Mouse (Mus musculus) forebrain, embryonic 11.5 days (tissue): Measurements from ENCODE around the gene Galp. TPM values are rescaled to one million over a fixed set of nuclear protein-coding genes. Genes with fewer than 3 reads are reported as not detected.
"Not testable (repeated sequence)": the region's sequence is repeated elsewhere in the genome, so short reads cannot be mapped to it uniquely, and the experiment has no call there.

Source experiments
- ATAC-seq: fragments of 200-750 bp; cut with Nextera tagmentation; replicated peaks from 2 replicates; pipeline ENCODE4 v1.8.0; 2017; ENCODE audit warnings: moderate TSS enrichment; ENCODE audit not compliant: low FRiP score
- DNase-seq: peaks from one replicate; pipeline ENCODE4 v3.0.0-alpha.2; 2017; ENCODE audit warnings: low spot score
- H3K27ac ChIP-seq: fragments of 300-500 bp; sonication (generic); 2 replicates; pipeline ENCODE4 v1.5.1; 2014; ENCODE audit warnings: low read depth, low read length
- H3K27me3 ChIP-seq: fragments of 300-500 bp; sonication (generic); 2 replicates; pipeline ENCODE4 v1.6.1; 2014; ENCODE audit warnings: mild to moderate bottlenecking, low read length, mixed read lengths; ENCODE audit not compliant: control insufficient read depth, insufficient read depth
- H3K36me3 ChIP-seq: fragments of 300-500 bp; sonication (generic); 2 replicates; pipeline ENCODE4 v1.6.1; 2014; ENCODE audit warnings: mild to moderate bottlenecking, low read length, moderate library complexity, mixed read lengths; ENCODE audit not compliant: control insufficient read depth, insufficient read depth
- H3K4me1 ChIP-seq: fragments of 300-500 bp; sonication (generic); replicated peaks from 2 replicates; pipeline ENCODE4 v1.6.1; 2014; ENCODE audit warnings: low read length, mixed read lengths; ENCODE audit not compliant: control insufficient read depth, insufficient read depth
- H3K4me2 ChIP-seq: fragments of 300-500 bp; sonication (generic); 2 replicates; pipeline ENCODE4 v1.6.1; 2014; ENCODE audit warnings: low read depth, mild to moderate bottlenecking, low read length, moderate library complexity, mixed read lengths; ENCODE audit not compliant: severe bottlenecking
- H3K4me3 ChIP-seq: fragments of 300-500 bp; sonication (generic); 2 replicates; pipeline ENCODE4 v1.5.1; 2014; ENCODE audit warnings: low read depth, low read length
- H3K9ac ChIP-seq: fragments of 300-500 bp; sonication (generic); 2 replicates; pipeline ENCODE4 v1.6.1; 2014; ENCODE audit warnings: low read length
- H3K9me3 ChIP-seq: fragments of 300-500 bp; sonication (generic); 2 replicates; pipeline ENCODE4 v1.6.1; 2016; ENCODE audit warnings: low read length, mixed read lengths; ENCODE audit not compliant: control insufficient read depth
- WGBS: fragments of 180-500 bp; shearing (Covaris S2); extraction: QIAGEN DNeasy Blood & Tissue Kit; methylation state at CpG from one replicate; pipeline ENCODE4 v1.1.7; 2014; 5-methylcytosine and 5-hydroxymethylcytosine counted together
- polyA plus RNA-seq: library from polyadenylated mRNA; unstranded; fragments of >200 nt; fragmentation: Nextera tagmentation; extraction: Ambion mirVana; gene quantifications from 2 replicates; pipeline ENCODE4 v1.2.1, GENCODE M21; 2014

Gene Galp
- polyA plus RNA-seq, 1 experiment from 2014 or later = not detected

GRCm38 (mm10) chr7:6213144-6213543, 16.3 kb downstream of the Galp start:
- Histone ChIP-seq H3K9ac (no peak overlapping the region), H3K4me1 (no peaks in the 10 kb centered on the region), H3K4me3 (no peak overlapping the region), H3K9me3 (peaks cover 5% of the 10 kb centered on the region; the same call in 1 of the 2 replicates), H3K27me3 (no peaks in the 10 kb centered on the region), H3K27ac (no peak overlapping the region), H3K4me2 (no peak overlapping the region), H3K36me3 (no peaks in the 10 kb centered on the region)
- ATAC-seq (no peak), DNase-seq (no peak)
- WGBS = 47% methylated on average over 5 of the region's 5 CpGs

GRCm38 (mm10) chr7:6214691-6215090, 17.8 kb downstream of the Galp start:
- not testable (repeated sequence) for H3K4me2 ChIP-seq, DNase-seq, ATAC-seq, H3K4me3 ChIP-seq, H3K27ac ChIP-seq, H3K27me3 ChIP-seq, H3K9ac ChIP-seq, H3K4me1 ChIP-seq, H3K36me3 ChIP-seq, H3K9me3 ChIP-seq
- 81% methylated on average over 3 of the region's 4 CpGs for WGBS

GRCm38 (mm10) chr7:6220147-6220546, 23.3 kb downstream of the Galp start:
- H3K36me3 ChIP-seq = no peaks in the 10 kb centered on the region
- 41% methylated on average over 3 of the region's 3 CpGs for WGBS
- no peak overlapping the region for H3K9ac ChIP-seq
- no peaks in the 10 kb centered on the region for H3K4me1 ChIP-seq
- no peak overlapping the region for H3K27ac ChIP-seq
- H3K9me3 ChIP-seq = no peaks in the 10 kb centered on the region; the same call in 1 of the 2 replicates
- H3K4me3 ChIP-seq = no peak overlapping the region
- H3K4me2 ChIP-seq = no peak overlapping the region
- no peak for DNase-seq
- no peaks in the 10 kb centered on the region for H3K27me3 ChIP-seq
- ATAC-seq = no peak

GRCm38 (mm10) chr7:6221978-6222377, 25.1 kb downstream of the Galp start, which contains the start of gene Zscan5b:
Gene Zscan5b, plus strand, starts transcription at chr7:6222278.
- ATAC-seq (no peak), DNase-seq (no peak)
- Histone ChIP-seq H3K4me2 (no peak within 1 kb of the TSS), H3K4me3 (no peak within 1 kb of the TSS), H3K36me3 (no peaks in the 10 kb centered on the region), H3K27me3 (no peaks in the 10 kb centered on the region), H3K9ac (no peak within 1 kb of the TSS), H3K27ac (no peak within 1 kb of the TSS), H3K9me3 (no peaks in the 10 kb centered on the region; the same call in 1 of the 2 replicates), H3K4me1 (no peaks in the 10 kb centered on the region)
- WGBS = 92% methylated on average over 12 of the region's 12 CpGs

- H3K4me3 ChIP-seq, H3K4me1 ChIP-seq, H3K27me3 ChIP-seq, ATAC-seq, DNase-seq, H3K27ac ChIP-seq, H3K9me3 ChIP-seq, H3K9ac ChIP-seq, H3K4me2 ChIP-seq, H3K36me3 ChIP-seq: not testable (repeated sequence)
- WGBS = 58% methylated on average over 8 of the region's 8 CpGs
Measured at GRCm38 (mm10) chr7:6228491-6228890, 31.6 kb downstream of the Galp start.

- Histone ChIP-seq H3K4me3 (no peak overlapping the region), H3K36me3 (no peaks in the 10 kb centered on the region), H3K9me3 (no peaks in the 10 kb centered on the region; the same call in 1 of the 2 replicates), H3K4me1 (no peaks in the 10 kb centered on the region), H3K4me2 (no peak overlapping the region), H3K9ac (no peak overlapping the region), H3K27me3 (no peaks in the 10 kb centered on the region), H3K27ac (no peak overlapping the region)
- 49% methylated on average over 11 of the region's 11 CpGs for WGBS
- ATAC-seq (no peak), DNase-seq (no peak)
Measured at GRCm38 (mm10) chr7:6239787-6240186, 42.9 kb downstream of the Galp start.

GRCm38 (mm10) chr7:6240841-6241425, 44.0 kb downstream of the Galp start:
- H3K9me3 ChIP-seq, H3K27ac ChIP-seq, H3K4me3 ChIP-seq, H3K4me1 ChIP-seq, H3K36me3 ChIP-seq, H3K27me3 ChIP-seq, ATAC-seq, H3K9ac ChIP-seq, H3K4me2 ChIP-seq: not testable (repeated sequence)
- peak; percentile 52 for DNase-seq
- 14% methylated on average over 1 of the region's 1 CpGs for WGBS

- no peaks in the 10 kb centered on the region for H3K4me1 ChIP-seq
- no peaks in the 10 kb centered on the region for H3K27me3 ChIP-seq
- no peak overlapping the region for H3K9ac ChIP-seq
- no peak overlapping the region for H3K4me2 ChIP-seq
- H3K9me3 ChIP-seq = no peaks in the 10 kb centered on the region
- ATAC-seq (no peak), DNase-seq (no peak)
- 59% methylated on average over 11 of the region's 11 CpGs for WGBS
- no peaks in the 10 kb centered on the region for H3K36me3 ChIP-seq
- H3K4me3 ChIP-seq = no peak overlapping the region
- no peak overlapping the region for H3K27ac ChIP-seq
Measured at GRCm38 (mm10) chr7:6244361-6245292, 47.7 kb downstream of the Galp start.
